Comparison of ENCODE assay signal across 9 mouse cellular contexts in the genomic region with DNA sequence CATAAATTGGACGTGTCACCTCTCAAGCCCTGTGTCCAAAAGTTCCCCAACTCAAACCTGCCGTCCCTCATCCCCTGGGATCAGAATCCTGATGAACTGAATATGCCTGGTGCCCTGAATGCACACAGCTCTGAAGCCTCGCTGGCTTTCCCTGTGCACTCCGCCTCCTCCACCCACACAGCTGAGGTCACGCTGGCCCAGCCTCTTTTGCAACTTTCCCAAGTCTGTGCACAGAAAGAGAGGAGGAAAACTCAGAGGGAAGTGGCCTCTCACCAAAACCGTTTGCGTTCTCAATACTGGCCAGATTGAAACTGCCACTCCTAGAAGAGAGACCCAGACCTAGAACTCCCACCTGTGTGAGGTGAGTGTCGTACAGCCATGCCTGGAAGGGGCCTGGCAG. TPM values are rescaled to one million over a fixed set of nuclear protein-coding genes. Genes with fewer than 3 reads are reported as not detected.
DNase-seq lines count a peak whose midpoint lies in the region; ATAC-seq and TF ChIP-seq lines count a peak whose summit lies in the region.
"Had no signal": no experiment of that assay in that cellular context is flagged by ENCODE, and none has a peak within 500 bp of the region (broad histone marks: within the 10 kb centered on the region; RNA-seq: fewer than 3 reads in every experiment).

TSS of gene Rab7b (plus strand) at position 221 of the 400 bp plus-strand sequence.

- peak within 1 kb of the TSS; percentile 97 for H3K27ac ChIP-seq in bone marrow macrophage, adult 2 months (ENCODE audit: insufficient read depth, low read depth, low read length)
- H3K27ac ChIP-seq in kidney, embryonic 14.5 days (ENCODE audit: low read depth, low read length): no peak within 1 kb of the TSS
- no peak within 1 kb of the TSS for H3K27ac ChIP-seq in forebrain, embryonic 15.5 days (replicated peaks)
- no peak within 1 kb of the TSS for H3K27ac ChIP-seq in thymus, adult 2 months (ENCODE audit: control insufficient read depth, insufficient read depth, low read length)
- no peak within 1 kb of the TSS for H3K27ac ChIP-seq in midbrain, embryonic 13.5 days
- H3K27ac ChIP-seq: embryonic facial prominence, embryonic 12.5 days had no signal

- TF ChIP-seq POLR2A in bone marrow macrophage, adult 2 months (IDR thresholded peaks at IDR 0.05; ENCODE audit: borderline replicate concordance, low read depth, low read length): no peak
- TF ChIP-seq POLR2A in myocyte (IDR thresholded peaks at IDR 0.05; ENCODE audit: insufficient read length, low read depth): no peak
- no peak for TF ChIP-seq POLR2A in thymus, adult 2 months (IDR thresholded peaks at IDR 0.05; ENCODE audit: control insufficient read depth, extremely low read depth, insufficient read depth, low read length, poor library complexity)

- no peak within 1 kb of the TSS for H3ac ChIP-seq in myocyte (ENCODE audit: control insufficient read depth, insufficient read length)

- no peaks in the 10 kb centered on the region for H3K36me3 ChIP-seq in kidney, embryonic 14.5 days (ENCODE audit: control insufficient read depth, insufficient read depth, low read length)
- no peaks in the 10 kb centered on the region for H3K36me3 ChIP-seq in myocyte (ENCODE audit: control insufficient read depth, insufficient read depth)
- no peaks in the 10 kb centered on the region for H3K36me3 ChIP-seq in forebrain, embryonic 15.5 days
- no peaks in the 10 kb centered on the region for H3K36me3 ChIP-seq in thymus, adult 2 months (ENCODE audit: control insufficient read depth, insufficient read depth, low read length)
- no peaks in the 10 kb centered on the region for H3K36me3 ChIP-seq in midbrain, embryonic 13.5 days
- H3K36me3 ChIP-seq: embryonic facial prominence, embryonic 12.5 days had no signal

- TF ChIP-seq CTCF in bone marrow macrophage, adult 2 months (IDR thresholded peaks at IDR 0.05; ENCODE audit: low read depth, low read length): no peak
- TF ChIP-seq CTCF in thymus, adult 2 months (IDR thresholded peaks at IDR 0.05; ENCODE audit: borderline replicate concordance, control insufficient read depth, extremely low read depth, insufficient read depth, low read length, poor library complexity): no peak

- ATAC-seq in kidney, embryonic 14.5 days (ENCODE audit: low FRiP score, low TSS enrichment): 0 out of 2 replicates have a peak, but pooled peaks have one; percentile 62
- ATAC-seq in forebrain, embryonic 15.5 days (replicated peaks): no peak
- ATAC-seq in midbrain, embryonic 13.5 days: no peak

- H3K9ac ChIP-seq in kidney, embryonic 14.5 days (ENCODE audit: low read depth, low read length): no peak within 1 kb of the TSS
- no peak within 1 kb of the TSS for H3K9ac ChIP-seq in forebrain, embryonic 15.5 days (replicated peaks)
- H3K9ac ChIP-seq in midbrain, embryonic 13.5 days (replicated peaks): no peak within 1 kb of the TSS
- H3K9ac ChIP-seq: embryonic facial prominence, embryonic 12.5 days had no signal

- peaks cover 30% of the 10 kb centered on the region for H3K4me1 ChIP-seq in bone marrow macrophage, adult 2 months (ENCODE audit: control insufficient read depth, insufficient read depth, low read length)
- H3K4me1 ChIP-seq in kidney, embryonic 14.5 days (ENCODE audit: control insufficient read depth, insufficient read depth, low read length): no peaks in the 10 kb centered on the region
- H3K4me1 ChIP-seq in forebrain, embryonic 15.5 days: no peaks in the 10 kb centered on the region
- no peaks in the 10 kb centered on the region for H3K4me1 ChIP-seq in thymus, adult 2 months (replicated peaks; ENCODE audit: control insufficient read depth, insufficient read depth, low read length)
- H3K4me1 ChIP-seq in midbrain, embryonic 13.5 days (replicated peaks): no peaks in the 10 kb centered on the region
- H3K4me1 ChIP-seq: embryonic facial prominence, embryonic 12.5 days had no signal

- no peak within 1 kb of the TSS for H3K4me2 ChIP-seq in kidney, embryonic 14.5 days (replicated peaks; ENCODE audit: low read depth, low read length)
- peak within 1 kb of the TSS; percentile 77 for H3K4me2 ChIP-seq in myocyte (ENCODE audit: low read depth)
- H3K4me2 ChIP-seq in forebrain, embryonic 15.5 days (replicated peaks): no peak within 1 kb of the TSS
- no peak within 1 kb of the TSS for H3K4me2 ChIP-seq in midbrain, embryonic 13.5 days (replicated peaks)
- H3K4me2 ChIP-seq: embryonic facial prominence, embryonic 12.5 days had no signal

- peak within 1 kb of the TSS; percentile 68 for H3K4me3 ChIP-seq in bone marrow macrophage, adult 2 months (ENCODE audit: insufficient read depth, low read length)
- no peak within 1 kb of the TSS for H3K4me3 ChIP-seq in kidney, embryonic 14.5 days (ENCODE audit: low read length)
- peak within 1 kb of the TSS; percentile 8 for H3K4me3 ChIP-seq in myocyte
- H3K4me3 ChIP-seq in forebrain, embryonic 15.5 days: no peak within 1 kb of the TSS
- H3K4me3 ChIP-seq in thymus, adult 2 months (ENCODE audit: control insufficient read depth, insufficient read depth, low read length): no peak within 1 kb of the TSS
- no peak within 1 kb of the TSS for H3K4me3 ChIP-seq in midbrain, embryonic 13.5 days (replicated peaks)
- H3K4me3 ChIP-seq: embryonic facial prominence, embryonic 12.5 days had no signal

- H3K79me2 ChIP-seq in myocyte (ENCODE audit: control insufficient read depth, insufficient read depth): no peaks in the 10 kb centered on the region

- DNase-seq in adrenal gland, adult (ENCODE audit: inconsistent age in 2 of 2, low spot score in 1 of 2): peak; percentile 76 to 85
- DNase-seq in adrenal gland, postnatal 4 days (ENCODE audit: low spot score in 2 of 2): no peak
- DNase-seq in thymus, adult 2 months: no peak

- H3K9me3 ChIP-seq in kidney, embryonic 14.5 days (ENCODE audit: control insufficient read depth, low read length): no peaks in the 10 kb centered on the region
- H3K9me3 ChIP-seq in forebrain, embryonic 15.5 days: no peaks in the 10 kb centered on the region
- H3K9me3 ChIP-seq in midbrain, embryonic 13.5 days: no peaks in the 10 kb centered on the region
- H3K9me3 ChIP-seq: embryonic facial prominence, embryonic 12.5 days had no signal

- no peaks in the 10 kb centered on the region for H3K27me3 ChIP-seq in kidney, embryonic 14.5 days (ENCODE audit: control insufficient read depth, insufficient read depth, low read length)
- no peaks in the 10 kb centered on the region for H3K27me3 ChIP-seq in myocyte (ENCODE audit: control insufficient read depth, insufficient read depth, insufficient read length)
- H3K27me3 ChIP-seq in forebrain, embryonic 15.5 days: no peaks in the 10 kb centered on the region
- H3K27me3 ChIP-seq in thymus, adult 2 months (ENCODE audit: control insufficient read depth, insufficient read depth, low read length): no peaks in the 10 kb centered on the region
- no peaks in the 10 kb centered on the region for H3K27me3 ChIP-seq in midbrain, embryonic 13.5 days
- H3K27me3 ChIP-seq: embryonic facial prominence, embryonic 12.5 days had no signal

- 43% methylated on average over 8 of the region's 8 CpGs for WGBS in kidney, embryonic 14.5 days
- 63% methylated on average over 8 of the region's 8 CpGs for WGBS in forebrain, embryonic 15.5 days
- 74% methylated on average over 8 of the region's 8 CpGs for WGBS in thymus, adult 2 months
- WGBS in midbrain, embryonic 13.5 days: 62% methylated on average over 8 of the region's 8 CpGs

TF ChIP-seq in myocyte, 11 proteins besides CTCF, POLR2A, EP300 and RAD21:
- TF ChIP-seq MAX (IDR thresholded peaks at IDR 0.05; ENCODE audit: low read depth) (no peak), REST (IDR thresholded peaks at IDR 0.05; ENCODE audit: insufficient read depth, insufficient read length) (no peak), SRF (IDR thresholded peaks at IDR 0.05; ENCODE audit: control insufficient read depth, insufficient read length, low read depth) (no peak), TCF12 (IDR thresholded peaks at IDR 0.05; ENCODE audit: insufficient read depth, poor library complexity, severe bottlenecking) (no peak), CEBPB (IDR thresholded peaks at IDR 0.05; ENCODE audit: insufficient read depth, poor library complexity, severe bottlenecking) (peak; percentile 57)

RNA-seq across cellular contexts. Expression of gene Rab7b, which starts in this region (rescaled TPM):
- total RNA-seq in adrenal gland, postnatal 4 days (2021): 1 to 10 TPM; 4.6 to 5.3 TPM
- polyA plus RNA-seq in bone marrow macrophage, adult 2 months (2012; ENCODE audit: insufficient read depth, insufficient read length, missing spikeins): 115 and 157 TPM in 2 replicates
- polyA plus RNA-seq in kidney, embryonic 14.5 days (2014; fragmentation: Nextera tagmentation; extraction: Ambion mirVana): 1.4 and 2.1 TPM in 2 replicates
- polyA plus RNA-seq in myocyte (2012; fragmentation: generic; extraction: Trizol): 1.5 TPM
- 0.37 and 1.3 TPM in 2 replicates for polyA plus RNA-seq in forebrain, embryonic 15.5 days (2015; fragmentation: Nextera tagmentation; extraction: Ambion mirVana)
- polyA plus RNA-seq in thymus, adult 2 months (2012; rRNA removed): 4.7 and 8.0 TPM in 2 replicates
- 0.63 and 1.1 TPM in 2 replicates for polyA plus RNA-seq in midbrain, embryonic 13.5 days (2015; fragmentation: Nextera tagmentation; extraction: Ambion mirVana)

Comparison
In these comparisons a context has a peak if more than half of its experiments do, and no peak if none do; other contexts are left out.
1. RNA of gene Rab7b (polyA plus RNA-seq): 115 to 157 TPM in bone marrow macrophage, adult 2 months; 4.7 to 8.0 TPM in thymus, adult 2 months, 1.5 TPM in myocyte (single experiment), 1.4 to 2.1 TPM in kidney, embryonic 14.5 days, 0.63 to 1.1 TPM in midbrain, embryonic 13.5 days and 0.37 to 1.3 TPM in forebrain, embryonic 15.5 days; every median in the first group is over 10 times any median in the second.
2. DNase-seq: peak in adrenal gland, adult (2 of 2); none in adrenal gland, postnatal 4 days (0 of 2) and thymus, adult 2 months (single experiment).
3. H3K4me3 ChIP-seq: peak in bone marrow macrophage, adult 2 months (single experiment) and myocyte (single experiment); none in kidney, embryonic 14.5 days (single experiment), forebrain, embryonic 15.5 days (single experiment), thymus, adult 2 months (single experiment) and midbrain, embryonic 13.5 days (single experiment).